Mouse (Mus musculus) myocyte (in vitro differentiated cells): ENCODE measurements at regions not wholly inside any gene's neighbourhood (a gene's known extent, or its start where the extent isn't known, plus 50 kb on each side); places are given as distances from the start of the nearest gene placed in this dataset.

Experiments used
- E2F4 ChIP-seq: IDR thresholded peaks from one replicate; pipeline ENCODE4 v1.6.1; 2011; ENCODE audit warnings: mild to moderate bottlenecking, control low read depth, moderate library complexity; ENCODE audit not compliant: insufficient read depth
- MAX ChIP-seq: IDR thresholded peaks from one replicate; pipeline ENCODE4 v1.6.1; 2011; ENCODE audit warnings: low read depth, mild to moderate bottlenecking, control low read depth
- POLR2A ChIP-seq: IDR thresholded peaks from one replicate; pipeline ENCODE4 v1.6.1; 2011; ENCODE audit warnings: low read depth, mild to moderate bottlenecking, control low read depth, moderate library complexity; ENCODE audit not compliant: insufficient read length
- POLR2AphosphoS2 ChIP-seq: IDR thresholded peaks from one replicate; pipeline ENCODE4 v1.6.1; 2011; ENCODE audit warnings: low read depth, control low read depth; ENCODE audit not compliant: insufficient read length
- REST ChIP-seq: IDR thresholded peaks from one replicate; pipeline ENCODE4 v1.6.1; 2011; ENCODE audit warnings: mild to moderate bottlenecking, control low read depth, moderate library complexity; ENCODE audit not compliant: insufficient read depth, insufficient read length
- USF1 ChIP-seq: IDR thresholded peaks from one replicate; pipeline ENCODE4 v1.6.1; 2011; ENCODE audit warnings: low read depth, mild to moderate bottlenecking, control low read depth, moderate library complexity

DNA sequence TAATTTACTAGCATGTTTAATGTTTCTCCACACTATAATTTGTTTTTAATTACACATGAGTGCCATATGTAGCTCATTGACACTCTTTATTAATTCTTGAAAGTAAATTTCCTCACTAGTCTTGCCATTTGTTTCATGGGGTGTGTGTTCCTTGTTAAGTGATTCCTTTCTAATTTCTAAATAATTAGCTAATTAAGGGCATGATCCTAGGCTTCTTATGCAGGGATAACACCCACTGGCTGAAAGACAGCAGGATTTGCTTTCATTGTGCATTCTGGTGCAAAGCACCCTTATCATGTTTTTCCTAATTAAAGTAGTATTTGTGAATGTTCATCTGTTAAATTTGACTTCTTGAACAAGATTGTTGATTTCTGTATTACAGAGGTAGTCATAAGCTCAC, 378.3 kb downstream of the Mdfic start:
- TF ChIP-seq POLR2A, result no peak
- no peak for TF ChIP-seq POLR2AphosphoS2
- no peak for TF ChIP-seq REST
- no peak for TF ChIP-seq E2F4
- no peak for TF ChIP-seq USF1
- TF ChIP-seq MAX, result no peak
